Mouse (Mus musculus) CH12.LX (cell line): ENCODE measurements around the gene Zfp493. TPM values are rescaled to one million over a fixed set of nuclear protein-coding genes. Genes with fewer than 3 reads are reported as not detected.

Source experiments
- DNase-seq: peaks from one replicate; pipeline ENCODE4 v3.0.0-alpha.2; 2013; ENCODE audit errors: extremely low read depth
- H3K27ac ChIP-seq: 2 replicates; pipeline ENCODE4 v1.5.1; 2012; ENCODE audit warnings: low read depth, mild to moderate bottlenecking, control low read depth, moderate library complexity; ENCODE audit not compliant: insufficient read depth
- H3K27me3 ChIP-seq: replicated peaks from 2 replicates; pipeline ENCODE3; 2012; ENCODE audit warnings: inconsistent platforms
- H3K36me3 ChIP-seq, 2 experiments: replicated peaks in 1 of 2; 2 replicates each; pipeline versions ENCODE3 to v1.6.1; 2012; ENCODE audit warnings: inconsistent platforms in 1 of 2, low read length in 1 of 2, mild to moderate bottlenecking in 1 of 2, mixed read lengths in 1 of 2, moderate library complexity in 1 of 2; ENCODE audit not compliant: control insufficient read depth in 1 of 2, insufficient read depth in 1 of 2
- H3K4me1 ChIP-seq, 2 experiments: 2 replicates each; pipeline ENCODE4 v1.6.1; 2012; ENCODE audit warnings: inconsistent platforms in 1 of 2, moderate library complexity in 1 of 2; ENCODE audit not compliant: insufficient read depth in 2 of 2, control insufficient read depth in 1 of 2
- H3K4me2 ChIP-seq: 2 replicates; pipeline ENCODE4 v1.6.1; 2012; ENCODE audit warnings: low read depth, mild to moderate bottlenecking, control low read depth; ENCODE audit not compliant: poor library complexity, insufficient read depth, severe bottlenecking
- H3K4me3 ChIP-seq, 3 experiments: fragments of 150-350 bp in 1 of 3; sonication (generic) in 1 of 3; replicated peaks in 1 of 3; 2 replicates each; pipeline versions ENCODE3 to v1.5.1; 2011 to 2012; ENCODE audit warnings: low read depth in 2 of 3, low read length in 2 of 3, mild to moderate bottlenecking in 2 of 3, moderate library complexity in 2 of 3, control low read depth in 1 of 3, improper control_type of control experiment in 1 of 3, inconsistent platforms in 1 of 3, mixed read lengths in 1 of 3; ENCODE audit not compliant: poor library complexity in 1 of 3
- H3K79me2 ChIP-seq: replicated peaks from 2 replicates; pipeline ENCODE4 v1.6.1; 2012; ENCODE audit warnings: mild to moderate bottlenecking, moderate library complexity; ENCODE audit not compliant: control insufficient read depth, poor library complexity, insufficient read depth, severe bottlenecking; ENCODE audit errors: extremely low read depth
- H3K9ac ChIP-seq: 2 replicates; pipeline ENCODE4 v1.6.1; 2012; ENCODE audit warnings: low read depth, mild to moderate bottlenecking, control low read depth, moderate library complexity; ENCODE audit not compliant: insufficient read depth
- H3K9me3 ChIP-seq: replicated peaks from 2 replicates; pipeline ENCODE3; 2012; ENCODE audit warnings: low read length, inconsistent platforms, mixed read lengths
- CHD2 ChIP-seq: IDR thresholded peaks from 2 replicates; pipeline ENCODE4 v1.6.1; 2011; ENCODE audit warnings: low read length, improper control_type of control experiment
- CTCF ChIP-seq, 2 experiments: IDR thresholded peaks in 1 of 2; conservative IDR thresholded peaks in 1 of 2; 2 replicates each; pipeline ENCODE4 v1.5.1; 2011 to 2012; ENCODE audit warnings: low read depth in 2 of 2, low read length in 2 of 2, improper control_type of control experiment in 1 of 2, inconsistent platforms in 1 of 2, mild to moderate bottlenecking in 1 of 2, moderate library complexity in 1 of 2
- ELF1 ChIP-seq: IDR thresholded peaks from 2 replicates; pipeline ENCODE4 v1.6.1; 2014; ENCODE audit warnings: low read depth, mild to moderate bottlenecking, inconsistent platforms, low read length, improper control_type of control experiment
- ETS1 ChIP-seq: conservative IDR thresholded peaks from 2 replicates; pipeline ENCODE4 v1.6.1; 2012; ENCODE audit warnings: low read depth, mild to moderate bottlenecking, inconsistent platforms, low read length, improper control_type of control experiment, moderate library complexity
- GABPA ChIP-seq: IDR thresholded peaks from 2 replicates; pipeline ENCODE4 v1.6.1; 2012; ENCODE audit warnings: low read depth, low read length, improper control_type of control experiment, inconsistent platforms; ENCODE audit not compliant: insufficient replicate concordance
- JUN ChIP-seq: IDR thresholded peaks from 2 replicates; pipeline ENCODE4 v1.6.1; 2011; ENCODE audit warnings: low read depth, mild to moderate bottlenecking, low read length, improper control_type of control experiment, moderate library complexity; ENCODE audit not compliant: insufficient read depth
- MXI1 ChIP-seq: IDR thresholded peaks from 2 replicates; pipeline ENCODE4 v1.6.1; 2011; ENCODE audit warnings: mild to moderate bottlenecking, low read depth, low read length, improper control_type of control experiment
- NRF1 ChIP-seq: IDR thresholded peaks from 2 replicates; pipeline ENCODE4 v1.6.1; 2014; ENCODE audit warnings: low read depth, mild to moderate bottlenecking, inconsistent platforms, low read length, improper control_type of control experiment, moderate library complexity
- PAX5 ChIP-seq: IDR thresholded peaks from 2 replicates; pipeline ENCODE4 v1.6.1; 2012; ENCODE audit warnings: low read length, inconsistent platforms, mixed read lengths
- POLR2AphosphoS2 ChIP-seq: IDR thresholded peaks from 2 replicates; pipeline ENCODE4 v1.6.1; 2011; ENCODE audit warnings: low read depth, low read length, improper control_type of control experiment
- SIN3A ChIP-seq: IDR thresholded peaks from 2 replicates; pipeline ENCODE4 v1.6.1; 2012; ENCODE audit warnings: low read length, improper control_type of control experiment, inconsistent platforms
- TCF12 ChIP-seq: IDR thresholded peaks from 2 replicates; pipeline ENCODE4 v1.6.1; 2014; ENCODE audit warnings: low read depth, mild to moderate bottlenecking, inconsistent platforms, low read length, improper control_type of control experiment
- USF1 ChIP-seq: IDR thresholded peaks from 2 replicates; pipeline ENCODE4 v1.6.1; 2014; ENCODE audit warnings: low read depth, mild to moderate bottlenecking, inconsistent platforms, low read length, improper control_type of control experiment
- ZKSCAN1 ChIP-seq: IDR thresholded peaks from 2 replicates; pipeline ENCODE4 v1.6.1; 2012; ENCODE audit warnings: low read depth, inconsistent platforms, low read length, improper control_type of control experiment, borderline replicate concordance
- ZMIZ1 ChIP-seq: IDR thresholded peaks from 2 replicates; pipeline ENCODE4 v1.6.1; 2012; ENCODE audit warnings: low read depth, mild to moderate bottlenecking, inconsistent platforms, low read length, improper control_type of control experiment
- dilution Hi-C: fragments of 300-500 bp; cut with MboI; formaldehyde crosslinking; loops from 2 replicates; pipeline ENCODE4 v1.14.3; 2020; ENCODE audit warnings: low sequenced_read_pairs; ENCODE audit not compliant: extremely low pct_unique_long_range_greater_than_20kb, extremely low pct_ligation_motif_present
- in situ Hi-C: fragments of 300-500 bp; cut with MboI; formaldehyde crosslinking; loops from 3 replicates; pipeline ENCODE4 v1.14.3; 2019; ENCODE audit warnings: low sequenced_read_pairs, low pct_ligation_motif_present, low pct_unique_long_range_greater_than_20kb, mixed read lengths
- polyA plus RNA-seq: library from polyadenylated mRNA; unstranded; fragments of >175 nt; gene quantifications from 2 replicates; pipeline ENCODE4 v1.2.1, GENCODE M21; 2012; ENCODE audit warnings: low read depth; ENCODE audit not compliant: insufficient read length
- total RNA-seq, 2 experiments: library from RNA; depleted of rRNA; stranded (reverse); fragments of 300-350 nt in 1 of 2; fragments of >200 nt in 1 of 2; gene quantifications; 2 replicates each; pipeline ENCODE4 v1.2.3; 2012 to 2014

Gene Zfp493
- total and polyA plus RNA-seq, 3 experiments, result not detected

GRCm38 (mm10) chr13:67755761-67756160 is 23.7 kb upstream of the Zfp493 start:
- Histone ChIP-seq H3K4me3 (peak overlapping the region in 1 of 3 experiments; percentile 67), H3K9me3 (no peaks in the 10 kb centered on the region), H3K27ac (no peak overlapping the region), H3K36me3 (peaks cover 3 to 4% of the 10 kb centered on the region in 2 experiments), H3K9ac (no peak overlapping the region), H3K27me3 (no peaks in the 10 kb centered on the region), H3K79me2 (no peaks in the 10 kb centered on the region; the same call in 1 of the 2 replicates), H3K4me1 (peaks cover 0 to 8% of the 10 kb centered on the region in 2 experiments; a peak in 2 of 4 replicates), H3K4me2 (peak overlapping the region; percentile 42)
- TF ChIP-seq JUN (no peak), SIN3A (no peak), ZMIZ1 (no peak), CTCF (conservative IDR thresholded peaks at IDR 0.05 in 1 of 2, IDR thresholded peaks at IDR 0.05 in 1 of 2; ENCODE audit: low read depth in 2 of 2, low read length in 2 of 2) (no peak), ZKSCAN1 (no peak), POLR2AphosphoS2 (no peak), ETS1 (no peak), GABPA (no peak), USF1 (no peak), CHD2 (no peak), NRF1 (no peak), TCF12 (no peak)
- no peak for DNase-seq
- dilution Hi-C loops (no loop called here), in situ Hi-C loops (no loop called here)

GRCm38 (mm10) chr13:67759966-67760365 is 19.5 kb upstream of the Zfp493 start:
- Histone ChIP-seq H3K4me1 (peaks cover 0 to 4% of the 10 kb centered on the region in 2 experiments; a peak in 1 of 4 replicates), H3K4me2 (no peak overlapping the region), H3K9me3 (no peaks in the 10 kb centered on the region), H3K4me3 (no peak overlapping the region), H3K79me2 (no peaks in the 10 kb centered on the region), H3K9ac (no peak overlapping the region), H3K27ac (no peak overlapping the region), H3K36me3 (no peaks in the 10 kb centered on the region), H3K27me3 (peaks cover 7% of the 10 kb centered on the region)
- TF ChIP-seq GABPA, result no peak
- TF ChIP-seq MXI1, result no peak
- no peak for TF ChIP-seq TCF12
- TF ChIP-seq ELF1, result no peak
- TF ChIP-seq PAX5, result no peak
- no peak for TF ChIP-seq JUN
- DNase-seq, result no peak
- in situ Hi-C loops (no loop called here), dilution Hi-C loops (no loop called here)
